Mouse (Mus musculus) megakaryocyte, adult 5-6 weeks (primary cell): ENCODE data around the gene Dlg4. TPM values are rescaled to one million over a fixed set of nuclear protein-coding genes. Genes with fewer than 3 reads are reported as not detected.

Experiments used
- ATAC-seq: 2 replicates; pipeline ENCODE4 v1.8.0; 2016; ENCODE audit warnings: mild to moderate bottlenecking, inconsistent platforms; ENCODE audit not compliant: poor library complexity, severe bottlenecking
- total RNA-seq, 2 experiments: library from RNA; stranded (forward) in 1 of 2; stranded (reverse) in 1 of 2; fragments of 153-499, 151-499 nt in 1 of 2; fragments of 221-1000, 200-1000 nt in 1 of 2; gene quantifications; 2 replicates each; pipeline versions ENCODE4 v1.2.3 to v1.2.4; 2015 to 2017

Dlg4 gene
- 5.2 and 10.1 TPM in 2 replicates for total RNA-seq (2015)
- total RNA-seq (2017): 1.3 and 3.7 TPM in 2 replicates

DNA sequence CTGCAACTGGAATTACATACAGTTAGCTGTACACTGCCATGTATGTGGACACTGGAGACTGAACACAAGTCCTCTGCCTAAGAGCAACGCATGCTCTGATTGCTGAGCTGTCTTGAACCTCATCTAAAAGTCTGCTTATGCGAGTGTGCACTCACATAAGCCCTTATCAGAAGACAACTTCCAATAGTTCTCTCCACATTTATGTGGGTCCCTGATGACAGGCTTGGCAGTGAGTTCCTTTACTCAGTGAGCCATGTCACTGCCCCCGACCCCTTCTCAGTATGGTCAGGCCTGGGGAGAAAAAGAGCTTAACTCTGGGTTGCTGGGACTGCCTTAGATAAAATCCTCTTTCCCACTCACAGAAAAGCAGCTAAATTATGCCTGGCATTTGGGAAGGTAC lies at the start of gene Dlg4:
TSS of gene Dlg4 (plus strand) at position 274 of the 400 bp plus-strand sequence.
- no peak for ATAC-seq

DNA sequence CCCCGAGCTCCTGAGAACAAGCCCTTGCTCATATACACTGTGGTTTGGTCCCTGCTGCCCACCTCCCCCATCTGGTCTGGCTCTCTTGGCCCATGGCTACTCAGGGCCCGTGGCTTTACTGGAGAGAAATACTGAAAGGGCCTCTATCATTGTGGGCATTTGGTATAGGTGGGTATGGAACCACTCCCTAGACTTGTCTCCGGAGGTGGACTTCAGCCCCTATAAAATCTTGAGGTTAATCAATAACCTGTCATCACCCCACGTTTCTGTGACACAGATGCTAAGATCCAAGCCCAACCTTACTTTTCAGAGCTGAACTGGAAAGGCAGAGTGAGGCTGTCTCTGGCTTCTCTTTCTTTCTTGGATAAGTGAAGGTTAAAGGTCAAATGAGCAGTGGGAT lies 47.9 kb upstream of the Dlg4 start:
- ATAC-seq: no peak

DNA sequence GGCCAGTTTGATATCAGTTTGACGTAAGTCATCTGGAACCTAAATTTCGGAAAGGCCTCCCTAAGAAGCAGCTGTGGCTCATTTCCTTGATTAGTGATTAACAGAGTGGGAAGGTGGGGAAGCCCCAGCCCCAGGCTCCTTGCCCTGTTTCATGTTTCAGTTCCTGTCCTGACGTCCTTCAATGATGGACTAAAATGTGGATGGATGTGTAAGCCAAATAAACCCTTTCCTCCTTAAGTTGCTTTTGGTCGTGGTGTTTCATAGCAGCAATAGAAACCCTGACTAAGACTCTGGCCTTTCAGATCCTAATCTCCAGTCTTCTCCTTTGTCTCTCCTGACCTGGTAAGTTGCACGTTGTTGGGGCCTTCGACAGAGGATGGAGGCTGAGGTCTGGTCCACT lies 46.5 kb upstream of the Dlg4 start:
- ATAC-seq: no peak

- no peak for ATAC-seq
Observed at GRCm38 (mm10) chr11:69970775-69971174, 46.0 kb upstream of the Dlg4 start.

DNA sequence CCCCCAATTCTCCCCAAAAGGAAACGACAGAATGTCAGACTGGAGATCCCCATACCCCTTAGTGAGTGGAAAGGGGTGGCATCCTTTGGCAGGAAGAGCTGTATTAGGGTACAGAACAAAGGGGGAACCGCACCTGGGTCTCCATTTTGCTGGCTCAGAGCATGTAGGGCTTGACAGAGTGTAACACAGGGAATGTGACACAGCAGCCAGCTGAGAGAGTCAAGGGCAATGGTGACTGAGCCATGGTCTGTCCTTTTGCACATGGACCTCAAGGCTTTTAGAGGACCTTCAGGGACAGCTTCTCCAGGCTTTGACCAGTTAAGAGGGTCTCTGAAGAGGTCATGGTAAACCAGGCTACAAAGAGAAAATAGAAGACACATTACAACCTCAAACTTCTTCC lies 41.8 kb upstream of the Dlg4 start:
- ATAC-seq: no peak

- no peak for ATAC-seq
Observed at GRCm38 (mm10) chr11:69976271-69976670, 40.5 kb upstream of the Dlg4 start.

DNA sequence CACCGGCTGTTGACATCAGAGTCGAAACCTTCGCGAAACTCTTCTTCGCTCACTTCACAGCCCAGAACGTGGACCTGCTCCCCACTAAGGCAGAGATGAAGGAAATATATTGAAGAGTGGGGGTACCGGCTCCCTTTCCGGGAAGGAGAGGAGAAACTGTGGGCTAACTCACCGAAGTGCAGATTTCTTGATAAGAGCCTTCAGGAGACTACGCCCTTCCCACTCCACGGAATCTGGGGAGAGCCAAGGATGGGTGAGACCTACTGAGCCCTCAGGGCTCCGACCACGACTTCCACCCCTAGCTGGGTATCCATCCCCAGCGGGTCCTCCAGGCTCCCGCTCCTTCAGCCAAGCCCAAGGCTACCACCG lies 36.9 kb upstream of the Dlg4 start:
- ATAC-seq: no peak

- peak; percentile 88 for ATAC-seq
Observed at GRCm38 (mm10) chr11:69980196-69981140, 36.3 kb upstream of the Dlg4 start.

DNA sequence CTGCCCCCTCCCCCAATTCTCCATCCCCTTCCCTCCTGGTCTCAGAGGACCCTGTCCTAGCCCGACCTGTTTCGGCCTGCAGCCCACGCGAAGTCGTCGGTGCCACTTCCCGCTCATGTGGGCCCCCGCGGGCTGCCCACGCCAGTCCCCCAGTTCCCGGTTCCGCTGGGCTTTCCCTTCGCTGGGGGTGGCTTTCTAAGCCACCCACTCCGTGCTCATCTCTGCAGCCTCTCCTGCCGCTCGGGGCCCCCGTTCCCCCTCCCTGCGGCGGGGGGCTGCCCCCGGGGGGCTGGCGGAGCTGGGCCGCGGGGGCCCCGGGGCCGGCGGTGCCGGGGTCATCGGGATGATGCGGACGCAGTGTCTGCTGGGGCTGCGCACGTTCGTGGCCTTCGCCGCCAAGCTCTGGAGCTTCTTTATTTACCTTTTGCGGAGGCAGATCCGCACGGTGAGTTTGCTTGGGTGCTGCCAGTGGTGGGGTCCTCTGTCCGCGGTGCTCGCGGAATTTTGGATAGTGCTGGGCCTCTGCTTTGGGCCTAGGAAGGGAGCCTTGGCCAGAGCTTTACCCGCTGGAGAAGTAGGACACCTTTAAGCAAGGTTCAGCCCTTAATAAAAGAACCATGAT lies 35.5 kb upstream of the Dlg4 start, which contains the start of gene Ctdnep1:
TSS of gene Ctdnep1 (plus strand) at position 16 of the 622 bp plus-strand sequence.
- ATAC-seq: no peak; the same call in 1 of the 2 replicates

DNA sequence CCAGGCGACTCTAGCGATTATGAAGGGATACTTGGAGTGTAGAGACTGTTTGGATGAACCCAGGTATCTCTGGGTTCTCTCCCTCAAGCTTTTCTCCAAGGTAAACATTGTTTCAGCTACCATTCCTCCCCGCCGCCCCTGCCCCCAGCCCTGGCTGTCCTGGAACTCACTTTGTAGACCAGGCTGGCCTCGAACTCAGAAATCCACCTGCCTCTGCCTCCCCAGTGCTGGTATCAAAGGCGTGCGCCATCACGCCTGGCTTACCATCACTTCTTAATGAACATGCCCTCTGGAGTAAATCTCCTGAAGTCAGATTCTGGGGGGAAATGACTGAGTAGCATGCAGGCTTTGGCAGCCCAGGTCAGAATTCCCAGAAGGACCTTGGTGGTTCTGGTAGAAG lies 34.5 kb upstream of the Dlg4 start, which contains the start of gene Elp5:
TSS of gene Elp5 (minus strand) at position 293 of the 400 bp plus-strand sequence.
- ATAC-seq: no peak

DNA sequence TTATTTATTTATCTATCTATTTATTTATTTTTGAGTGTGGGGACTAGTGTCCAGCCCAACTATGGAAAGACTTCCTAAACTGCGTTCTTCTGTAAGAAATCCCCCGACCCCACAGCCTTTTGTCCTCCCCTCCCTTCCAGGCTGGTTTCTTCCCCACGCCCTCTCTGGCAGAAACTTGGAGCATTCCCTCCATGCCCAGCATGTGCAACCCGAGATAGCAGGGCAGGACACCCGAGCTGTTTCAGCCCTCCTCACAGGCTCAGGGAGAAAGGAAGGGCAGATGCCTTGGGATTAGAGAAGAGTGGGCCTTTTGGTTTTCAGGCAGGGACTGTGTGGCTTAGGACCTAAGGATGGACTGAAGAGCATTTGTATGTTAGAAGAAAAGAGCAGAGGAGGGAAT lies 33.9 kb upstream of the Dlg4 start:
- no peak for ATAC-seq

- no peak for ATAC-seq
Observed at GRCm38 (mm10) chr11:69983377-69983776, 33.4 kb upstream of the Dlg4 start.

- no peak for ATAC-seq
Observed at GRCm38 (mm10) chr11:69984431-69984830, 32.3 kb upstream of the Dlg4 start.

GRCm38 (mm10) chr11:69989949-69990348 lies 26.8 kb upstream of the Dlg4 start:
- no peak for ATAC-seq

DNA sequence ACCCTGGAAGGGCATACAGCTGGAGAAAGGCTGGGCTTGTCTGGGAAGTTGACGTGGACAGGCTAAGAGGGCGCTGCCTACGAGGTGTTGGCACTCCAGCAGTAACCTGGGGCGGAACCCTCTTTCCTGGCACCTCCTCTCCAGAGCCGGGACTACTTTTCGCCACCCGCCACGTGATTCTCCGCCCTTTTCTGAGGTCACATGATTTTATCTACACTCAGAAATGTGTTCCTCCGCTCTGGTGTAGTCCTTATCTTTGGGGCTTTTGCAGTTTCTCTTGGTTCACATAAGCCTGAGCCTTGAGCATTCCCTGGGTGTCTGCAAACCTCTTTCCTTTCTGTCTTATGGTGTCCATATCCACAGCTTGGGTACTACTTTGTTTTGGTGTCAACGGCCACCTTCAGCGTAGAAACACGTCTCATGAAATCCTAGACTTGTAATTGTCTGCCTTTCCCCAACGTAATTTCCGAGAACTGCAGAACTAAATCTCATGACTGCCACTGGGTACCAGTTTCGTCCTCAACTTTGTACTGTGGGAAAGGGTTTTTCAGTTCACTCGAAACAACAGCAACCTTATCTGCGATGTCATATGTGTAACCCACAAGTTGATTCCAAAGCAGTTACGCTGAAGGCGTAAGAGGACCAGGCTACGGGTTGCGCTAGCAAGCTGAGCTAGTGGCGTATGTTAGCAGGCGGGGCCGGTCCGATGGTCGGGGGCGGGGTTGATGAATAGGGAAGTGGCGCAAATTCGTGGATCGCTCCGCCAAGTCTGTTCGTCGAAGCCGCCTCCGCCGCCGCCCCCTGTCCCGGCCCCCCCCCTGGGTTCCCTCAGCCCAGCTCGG lies 25.7 kb upstream of the Dlg4 start, which contains the start of gene Gabarap:
TSS of gene Gabarap (plus strand) at position 294 of the 842 bp plus-strand sequence.
- ATAC-seq: peak; percentile 69

- 0 out of 2 replicates have a peak, but pooled peaks have one; percentile 0 for ATAC-seq
Observed at GRCm38 (mm10) chr11:69991711-69992110, 25.0 kb upstream of the Dlg4 start.

- ATAC-seq: no peak
Observed at GRCm38 (mm10) chr11:69992396-69992795, 24.3 kb upstream of the Dlg4 start.

DNA sequence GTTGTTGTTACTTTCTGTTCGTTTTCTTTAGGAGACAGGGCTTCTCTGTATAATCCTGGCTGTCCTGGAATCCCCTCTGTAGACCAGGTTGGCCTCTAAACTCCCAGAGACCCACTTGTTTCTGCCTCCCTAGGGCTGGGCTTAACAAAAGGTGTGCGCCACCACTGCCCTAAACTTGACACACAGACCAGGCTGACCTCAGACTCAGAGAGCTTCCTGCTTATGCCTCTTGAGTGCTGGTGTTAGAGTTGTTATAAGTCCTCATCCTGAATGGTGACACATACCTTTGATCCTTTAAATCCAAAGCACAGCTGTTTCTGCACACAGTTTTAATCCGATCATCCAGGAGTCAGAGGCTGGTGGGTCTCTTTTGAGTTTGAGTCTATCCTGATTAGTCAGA lies 23.8 kb upstream of the Dlg4 start:
- ATAC-seq: no peak

- ATAC-seq: no peak
Observed at GRCm38 (mm10) chr11:69994401-69995090, 22.2 kb upstream of the Dlg4 start.

GRCm38 (mm10) chr11:69995391-69995960 lies 21.3 kb upstream of the Dlg4 start, which contains the start of gene Phf23:
Gene Phf23 (plus strand): TSS chr11:69995777.
- ATAC-seq: peak; percentile 58
